Mouse (Mus musculus): Measurements from ENCODE around the gene Rasa3. TPM values are rescaled to one million over a fixed set of nuclear protein-coding genes. Genes with fewer than 3 reads are reported as not detected.

Gene Rasa3
- total and polyA plus RNA-seq, 3 experiments = 22.4 to 28.0 TPM; not detected in 1

- no peak for TF ChIP-seq MXI1 (IDR thresholded peaks at IDR 0.05; ENCODE audit: low read depth, low read length)
- no peak for TF ChIP-seq MYC (IDR thresholded peaks at IDR 0.05; ENCODE audit: low read depth, low read length)
- TF ChIP-seq RAD21 (IDR thresholded peaks at IDR 0.05; ENCODE audit: low read depth, low read length) = no peak
- TF ChIP-seq BHLHE40 (IDR thresholded peaks at IDR 0.05; ENCODE audit: borderline replicate concordance, low read depth, low read length) = peak; percentile 76
- TF ChIP-seq JUND (IDR thresholded peaks at IDR 0.05; ENCODE audit: low read depth, low read length) = no peak
- TF ChIP-seq EP300 (IDR thresholded peaks at IDR 0.05; ENCODE audit: low read depth in 1 of 2, low read length in 2 of 2) = peak; percentile 64 to 72
- TF ChIP-seq SMC3 (IDR thresholded peaks at IDR 0.05; ENCODE audit: low read depth, low read length) = no peak
- TF ChIP-seq POLR2AphosphoS5 (IDR thresholded peaks at IDR 0.05; ENCODE audit: borderline replicate concordance, low read depth, low read length) = no peak
- TF ChIP-seq ETS1 (IDR thresholded peaks at IDR 0.05; ENCODE audit: low read depth, low read length) = 0 out of 2 replicates have a peak, but pooled peaks have one; percentile 27
- no peak for TF ChIP-seq MYB (IDR thresholded peaks at IDR 0.05; ENCODE audit: low read depth, low read length)
- TF ChIP-seq MAFK (IDR thresholded peaks at IDR 0.05; ENCODE audit: borderline replicate concordance, low read depth, low read length) = no peak
- TF ChIP-seq CHD1 (IDR thresholded peaks at IDR 0.05; ENCODE audit: low read depth, low read length) = no peak
- peak; percentile 79 for TF ChIP-seq USF1 (IDR thresholded peaks at IDR 0.05; ENCODE audit: low read depth, low read length)
Measured at GRCm38 (mm10) chr8:13594884-13595323, 82.5 kb downstream of the Rasa3 start (continued).

GRCm38 (mm10) chr8:13593340-13593739 is 84.1 kb downstream of the Rasa3 start:
- no peaks in the 10 kb centered on the region for H3K27me3 ChIP-seq (ENCODE audit: control insufficient read depth in 1 of 2, insufficient read depth in 2 of 2, low read length in 2 of 2)
- no peak for DNase-seq (ENCODE audit: low read depth, low spot score)
- H3K4me1 ChIP-seq (ENCODE audit: control insufficient read depth in 1 of 2, insufficient read depth in 2 of 2, low read length in 2 of 2) = peaks cover 7 to 17% of the 10 kb centered on the region in 2 experiments
- H3K27ac ChIP-seq (ENCODE audit: control insufficient read depth, low read depth, low read length) = no peak overlapping the region
- peaks cover 2 to 14% of the 10 kb centered on the region in 2 experiments; a peak in 3 of 4 replicates for H3K36me3 ChIP-seq (ENCODE audit: control insufficient read depth in 1 of 2, insufficient read depth in 2 of 2, low read length in 2 of 2)
- H3K4me3 ChIP-seq (ENCODE audit: control insufficient read depth in 1 of 2, insufficient read depth in 1 of 2, low read depth in 2 of 2, low read length in 2 of 2) = no peak overlapping the region
- H3K9ac ChIP-seq (ENCODE audit: control insufficient read depth, low read depth, low read length, poor library complexity, severe bottlenecking) = no peak overlapping the region
- no peaks in the 10 kb centered on the region for H3K79me2 ChIP-seq (ENCODE audit: control insufficient read depth, insufficient read depth, low read length, poor library complexity)
- H3K9me3 ChIP-seq (replicated peaks; ENCODE audit: insufficient read depth, low read length) = no peaks in the 10 kb centered on the region
- TF ChIP-seq JUND (IDR thresholded peaks at IDR 0.05; ENCODE audit: low read depth, low read length) = no peak
- no peak for TF ChIP-seq CTCF (IDR thresholded peaks at IDR 0.05 in 2 of 3, conservative IDR thresholded peaks at IDR 0.05 in 1 of 3; ENCODE audit: control insufficient read depth in 1 of 3, insufficient read depth in 1 of 3, low read depth in 2 of 3, low read length in 3 of 3, poor library complexity in 1 of 3, severe bottlenecking in 1 of 3)
- no peak for TF ChIP-seq USF1 (IDR thresholded peaks at IDR 0.05; ENCODE audit: low read depth, low read length)
- no peak for TF ChIP-seq CHD1 (IDR thresholded peaks at IDR 0.05; ENCODE audit: low read depth, low read length)
- no peak for TF ChIP-seq ELF1 (IDR thresholded peaks at IDR 0.05; ENCODE audit: low read depth, low read length)
- no peak for TF ChIP-seq NRF1 (IDR thresholded peaks at IDR 0.05; ENCODE audit: insufficient read depth, low read depth, low read length, poor library complexity, severe bottlenecking)
- no peak for TF ChIP-seq MYB (IDR thresholded peaks at IDR 0.05; ENCODE audit: low read depth, low read length)
- TF ChIP-seq MXI1 (IDR thresholded peaks at IDR 0.05; ENCODE audit: low read depth, low read length) = no peak
- no peak for TF ChIP-seq SMC3 (IDR thresholded peaks at IDR 0.05; ENCODE audit: low read depth, low read length)
- no peak for TF ChIP-seq TBP (IDR thresholded peaks at IDR 0.05; ENCODE audit: low read depth, low read length)
- TF ChIP-seq GATA1 (IDR thresholded peaks at IDR 0.05; ENCODE audit: low read depth, low read length) = no peak
- TF ChIP-seq MAX (IDR thresholded peaks at IDR 0.05; ENCODE audit: low read length) = no peak
- no peak for TF ChIP-seq ETS1 (IDR thresholded peaks at IDR 0.05; ENCODE audit: low read depth, low read length)
- TF ChIP-seq TAL1 (IDR thresholded peaks at IDR 0.05; ENCODE audit: low read length) = no peak

All from MEL (cell line).